Mouse (Mus musculus) CH12.LX (cell line): ENCODE measurements at regions not wholly inside any gene's neighbourhood (a gene's known extent, or its start where the extent isn't known, plus 50 kb on each side); places are given as distances from the start of the nearest gene placed in this dataset.
"Not testable (repeated sequence)": the region's sequence is repeated elsewhere in the genome, so short reads cannot be mapped to it uniquely, and the experiment has no call there.

ENCODE experiments used
- CTCF ChIP-seq, 2 experiments: IDR thresholded peaks in 1 of 2; conservative IDR thresholded peaks in 1 of 2; 2 replicates each; pipeline ENCODE4 v1.5.1; 2011 to 2012; ENCODE audit warnings: low read depth in 2 of 2, low read length in 2 of 2, improper control_type of control experiment in 1 of 2, inconsistent platforms in 1 of 2, mild to moderate bottlenecking in 1 of 2, moderate library complexity in 1 of 2
- EP300 ChIP-seq: IDR thresholded peaks from 2 replicates; pipeline ENCODE4 v1.6.1; 2011; ENCODE audit warnings: low read length, improper control_type of control experiment
- JUND ChIP-seq: conservative IDR thresholded peaks from 2 replicates; pipeline ENCODE4 v1.6.1; 2011; ENCODE audit warnings: low read depth, low read length, improper control_type of control experiment
- MXI1 ChIP-seq: IDR thresholded peaks from 2 replicates; pipeline ENCODE4 v1.6.1; 2011; ENCODE audit warnings: mild to moderate bottlenecking, low read depth, low read length, improper control_type of control experiment
- USF2 ChIP-seq: conservative IDR thresholded peaks from 2 replicates; pipeline ENCODE4 v1.6.1; 2011; ENCODE audit warnings: low read depth, low read length, improper control_type of control experiment
- ZC3H11A ChIP-seq: IDR thresholded peaks from 2 replicates; pipeline ENCODE4 v1.6.1; 2012; ENCODE audit warnings: low read depth, mild to moderate bottlenecking, inconsistent platforms, low read length, improper control_type of control experiment
- ZMIZ1 ChIP-seq: IDR thresholded peaks from 2 replicates; pipeline ENCODE4 v1.6.1; 2012; ENCODE audit warnings: low read depth, mild to moderate bottlenecking, inconsistent platforms, low read length, improper control_type of control experiment

DNA sequence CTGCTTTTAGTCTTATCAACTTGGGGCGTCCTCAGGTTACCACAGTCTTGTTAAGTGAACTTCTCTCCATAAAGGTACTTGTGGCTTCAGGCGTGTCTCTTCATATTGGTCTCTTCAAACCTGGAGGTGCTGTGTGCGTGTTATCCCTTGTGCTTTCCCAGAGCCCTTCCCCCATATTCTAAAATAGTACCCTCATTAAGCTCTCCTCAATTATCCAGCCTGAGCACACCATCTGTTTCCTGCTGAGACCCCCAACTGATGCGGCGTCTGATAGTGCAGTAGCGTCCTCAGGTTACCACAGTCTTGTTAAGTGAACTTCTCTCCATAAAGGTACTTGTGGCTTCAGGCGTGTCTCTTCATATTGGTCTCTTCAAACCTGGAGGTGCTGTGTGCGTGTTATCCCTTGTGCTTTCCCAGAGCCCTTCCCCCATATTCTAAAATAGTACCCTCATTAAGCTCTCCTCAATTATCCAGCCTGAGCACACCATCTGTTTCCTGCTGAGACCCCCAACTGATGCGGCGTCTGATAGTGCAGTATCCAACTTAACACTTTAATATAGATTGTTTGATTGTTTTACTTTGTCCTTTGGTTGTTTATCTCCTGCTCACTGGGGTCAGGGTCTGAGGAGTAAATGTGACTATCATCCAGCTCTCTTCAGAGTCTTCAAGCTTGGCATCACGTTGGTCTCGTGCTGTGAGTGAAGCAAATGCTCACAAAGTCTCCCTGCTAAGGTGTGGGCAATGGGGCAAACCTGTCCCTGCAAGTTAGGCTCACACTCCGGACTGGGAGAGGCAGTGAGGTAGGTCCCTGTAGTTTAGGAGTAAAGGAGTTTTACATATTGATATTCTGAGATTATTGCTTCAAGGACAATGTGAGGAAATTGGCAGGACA lies 444.5 kb upstream of the Fam160b2 start:
- TF ChIP-seq USF2; JUND; CTCF (conservative IDR thresholded peaks at IDR 0.05 in 1 of 2, IDR thresholded peaks at IDR 0.05 in 1 of 2; ENCODE audit: low read depth in 2 of 2, low read length in 2 of 2); EP300; ZC3H11A; ZMIZ1; MXI1: not testable (repeated sequence)
